Mouse (Mus musculus) heart, postnatal 0 days (tissue): Measurements from ENCODE around the gene Endou.

Experiments used
- CTCF ChIP-seq: IDR thresholded peaks from 2 replicates; pipeline ENCODE4 v1.5.1; 2016; ENCODE audit warnings: antibody characterized with exemption, control low read depth, low read depth
- EP300 ChIP-seq: IDR thresholded peaks from 2 replicates; pipeline ENCODE4 v1.6.1; 2016; ENCODE audit warnings: antibody characterized with exemption, low read depth

DNA sequence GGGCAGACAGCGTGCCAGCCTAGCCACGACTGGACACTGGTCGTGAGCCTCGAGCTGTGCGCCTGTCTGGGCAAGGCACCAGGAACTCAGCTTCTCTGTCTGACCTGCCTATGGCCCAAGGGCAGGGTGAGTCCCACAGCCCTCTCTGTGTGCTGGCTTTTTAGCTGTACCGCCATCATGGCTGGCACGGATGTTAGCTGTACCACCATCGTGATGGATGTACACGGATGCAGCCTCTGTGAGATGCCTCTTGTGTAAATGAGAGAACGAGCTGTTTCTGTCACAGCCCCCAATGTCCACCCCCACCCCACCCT is 64.7 kb downstream of the Endou start:
- TF ChIP-seq CTCF (no peak), EP300 (no peak)
